Mouse (Mus musculus): Measurements from ENCODE around the gene Itch. TPM values are rescaled to one million over a fixed set of nuclear protein-coding genes. Genes with fewer than 3 reads are reported as not detected.
A peak's percentile ranks its signal among the peaks of the same experiment; 100 is the strongest.

Itch gene
- 62.8 and 69.2 TPM in 2 replicates for polyA plus RNA-seq (2016; fragmentation: Nextera tagmentation; extraction: Ambion mirVana)

DNA sequence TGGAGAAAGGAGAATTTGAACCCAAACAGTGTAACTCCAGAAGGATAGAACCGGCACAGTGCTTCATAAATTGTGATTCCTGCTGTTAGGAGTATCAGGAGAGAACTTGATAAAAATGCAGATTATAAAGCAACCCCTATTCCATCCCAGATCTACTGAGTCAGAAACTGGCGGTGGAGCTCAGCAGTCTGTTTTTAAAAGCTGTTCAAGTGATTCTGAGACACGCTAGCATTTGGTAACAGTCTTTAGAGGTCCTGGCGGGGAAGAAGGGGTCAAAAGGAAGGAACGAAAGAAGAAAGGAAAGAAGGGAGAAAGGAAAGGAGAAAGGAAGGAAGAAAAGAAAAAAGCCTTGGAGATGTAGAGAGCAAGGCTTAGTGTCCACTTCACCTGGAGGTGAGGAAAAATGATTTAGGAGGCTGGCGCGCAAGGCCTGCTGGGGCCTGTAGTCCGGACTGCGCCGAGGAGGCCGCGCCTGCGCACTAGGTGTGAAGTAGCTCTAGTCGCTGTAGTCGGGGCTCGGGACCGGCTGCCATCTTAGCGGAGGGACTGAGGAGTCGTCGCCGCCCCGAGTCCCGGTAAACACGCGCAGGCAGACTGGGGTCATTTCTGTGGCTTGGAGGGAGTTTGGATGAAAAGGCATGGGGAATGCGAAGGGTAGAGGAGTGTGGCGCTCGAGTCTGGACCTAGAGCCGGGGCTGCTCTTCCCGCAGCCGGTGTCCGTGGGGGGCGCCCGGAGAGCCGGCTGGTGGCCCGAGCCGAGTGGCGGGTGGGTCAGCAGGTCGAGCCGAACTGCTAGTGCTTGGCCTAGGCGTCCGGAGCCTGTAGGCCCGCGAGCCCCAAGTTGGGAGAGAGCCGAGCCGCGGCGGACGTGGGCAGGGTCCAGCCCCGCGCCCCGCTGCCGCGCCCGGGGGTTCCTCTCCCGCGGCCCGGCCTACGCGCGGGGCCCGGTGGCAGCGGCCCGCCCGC lies at the start of gene Itch:
Gene Itch (plus strand): TSS at position 499 of the 966 bp plus-strand sequence.
- Histone ChIP-seq H3K4me2 (peak within 1 kb of the TSS; percentile 66), H3K27ac (peak within 1 kb of the TSS; percentile 84), H3K4me1 (peaks cover 24% of the 10 kb centered on the region), H3K36me3 (replicated peaks) (peaks cover 8% of the 10 kb centered on the region), H3K27me3 (no peaks in the 10 kb centered on the region), H3K9ac (peak within 1 kb of the TSS; percentile 84), H3K9me3 (no peaks in the 10 kb centered on the region), H3K4me3 (replicated peaks) (peak within 1 kb of the TSS; percentile 75)
- peak; percentile 98 for ATAC-seq (ENCODE audit: low FRiP score)
- WGBS: 2% methylated on average over 61 of the region's 65 CpGs

DNA sequence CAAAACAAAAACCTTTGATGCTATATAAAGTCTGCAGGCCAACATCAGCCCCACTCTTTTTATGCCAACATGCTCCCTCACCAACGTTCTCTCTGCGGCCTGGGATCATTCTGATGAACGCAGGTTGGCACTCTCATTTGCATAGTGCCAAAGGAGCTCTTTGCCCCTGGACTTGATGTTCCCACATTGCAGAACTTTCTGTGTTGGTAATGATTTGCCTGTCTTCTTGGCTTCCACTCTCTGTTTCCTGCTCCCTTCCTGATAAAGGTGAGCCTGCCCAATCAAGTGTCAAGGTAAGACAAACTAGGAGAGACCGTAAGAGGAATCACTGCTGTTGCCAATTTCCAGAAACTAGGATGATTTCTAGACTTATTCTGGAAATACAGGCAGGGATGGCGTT lies 48.8 kb upstream of the Itch start:
- Histone ChIP-seq H3K9ac (no peak overlapping the region), H3K27me3 (no peaks in the 10 kb centered on the region), H3K4me3 (replicated peaks) (no peak overlapping the region), H3K36me3 (replicated peaks) (no peaks in the 10 kb centered on the region), H3K4me2 (no peak overlapping the region), H3K4me1 (no peaks in the 10 kb centered on the region), H3K27ac (no peak overlapping the region), H3K9me3 (no peaks in the 10 kb centered on the region)
- no peak for ATAC-seq (ENCODE audit: low FRiP score)
- WGBS: 92% methylated on average over 5 of the region's 5 CpGs

DNA sequence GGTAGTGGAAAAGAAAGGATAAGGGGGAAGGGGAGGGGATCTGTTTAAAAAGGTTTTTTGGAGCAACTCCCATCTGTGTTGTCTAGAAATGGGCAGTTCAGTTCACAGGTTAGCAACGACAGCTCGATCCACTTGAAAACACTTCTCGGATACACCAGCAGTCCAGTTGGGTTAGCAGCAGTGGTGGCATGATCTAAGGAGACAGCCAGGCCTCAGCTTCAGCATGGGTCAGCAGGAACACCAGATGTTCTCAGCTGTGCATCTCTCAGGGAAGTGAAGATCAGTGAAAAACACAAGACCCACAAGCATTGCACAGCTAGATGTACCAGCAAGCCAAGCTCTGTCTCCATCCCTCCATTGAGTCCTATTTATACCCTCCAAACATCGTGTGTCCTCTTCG lies 47.0 kb upstream of the Itch start:
- Histone ChIP-seq H3K9ac (no peak overlapping the region), H3K36me3 (replicated peaks) (no peaks in the 10 kb centered on the region), H3K27me3 (no peaks in the 10 kb centered on the region), H3K27ac (no peak overlapping the region), H3K4me3 (replicated peaks) (no peak overlapping the region), H3K4me1 (no peaks in the 10 kb centered on the region), H3K4me2 (no peak overlapping the region), H3K9me3 (no peaks in the 10 kb centered on the region)
- ATAC-seq (ENCODE audit: low FRiP score): no peak
- 89% methylated on average over 5 of the region's 5 CpGs for WGBS

GRCm38 (mm10) chr2:155088264-155088663 lies 45.0 kb upstream of the Itch start:
- H3K4me2 ChIP-seq: no peak overlapping the region
- no peak for ATAC-seq (ENCODE audit: low FRiP score)
- WGBS: 90% methylated on average over 6 of the region's 6 CpGs

DNA sequence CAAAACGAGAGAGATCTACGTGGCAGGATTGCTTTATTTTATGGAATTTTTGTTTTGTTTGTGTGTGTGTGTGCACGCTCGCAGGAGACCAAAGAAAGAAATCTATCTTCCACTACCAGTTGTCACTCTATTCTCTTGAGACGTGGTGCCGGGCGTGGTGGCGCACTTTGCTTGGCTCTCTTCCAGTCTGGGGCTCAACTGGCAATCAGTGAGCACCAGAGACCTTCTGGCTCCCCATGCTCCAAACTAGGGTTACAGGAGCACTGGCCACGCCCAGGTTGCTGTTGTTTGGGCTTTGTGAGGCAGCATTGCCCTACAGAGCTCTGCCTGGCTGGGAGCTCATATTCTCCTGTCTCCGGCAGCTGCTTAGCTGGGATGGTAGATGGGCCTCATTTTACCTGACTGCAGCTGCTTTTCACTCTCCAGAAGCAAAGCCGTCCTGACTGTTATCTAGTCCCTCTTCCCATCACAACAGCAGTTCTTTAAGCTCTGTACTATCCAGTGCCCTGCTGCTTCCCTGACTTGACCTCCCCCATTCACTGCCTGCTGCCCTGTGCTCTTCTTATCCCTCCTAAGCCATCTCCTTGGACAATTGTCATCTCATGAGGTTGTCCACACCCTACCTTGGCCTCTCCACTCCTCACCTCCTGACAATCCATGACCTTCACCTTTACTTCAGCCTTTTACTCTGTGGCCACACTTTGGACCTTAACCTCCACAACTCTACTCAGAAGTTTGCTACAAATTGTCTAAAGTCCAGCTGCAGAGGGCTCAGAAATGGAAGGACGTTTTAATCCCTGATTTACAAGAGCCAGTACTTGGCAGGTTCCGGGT lies 42.2 kb upstream of the Itch start:
- no peaks in the 10 kb centered on the region for H3K36me3 ChIP-seq (replicated peaks)
- no peak overlapping the region for H3K27ac ChIP-seq
- no peak overlapping the region for H3K4me3 ChIP-seq (replicated peaks)
- no peak overlapping the region for H3K4me2 ChIP-seq
- no peak for ATAC-seq (ENCODE audit: low FRiP score)
- H3K9ac ChIP-seq: no peak overlapping the region
- H3K4me1 ChIP-seq: no peaks in the 10 kb centered on the region
- no peaks in the 10 kb centered on the region for H3K9me3 ChIP-seq
- WGBS: 70% methylated on average over 13 of the region's 13 CpGs
- H3K27me3 ChIP-seq: no peaks in the 10 kb centered on the region

More at GRCm38 (mm10) chr2:155088264-155088663, 45.0 kb upstream of the Itch start:
- no peaks in the 10 kb centered on the region for H3K36me3 ChIP-seq (replicated peaks)
- no peaks in the 10 kb centered on the region for H3K4me1 ChIP-seq
- H3K4me3 ChIP-seq (replicated peaks): no peak overlapping the region
- no peaks in the 10 kb centered on the region for H3K9me3 ChIP-seq
- no peak overlapping the region for H3K9ac ChIP-seq
- no peaks in the 10 kb centered on the region for H3K27me3 ChIP-seq
- H3K27ac ChIP-seq: no peak overlapping the region

DNA sequence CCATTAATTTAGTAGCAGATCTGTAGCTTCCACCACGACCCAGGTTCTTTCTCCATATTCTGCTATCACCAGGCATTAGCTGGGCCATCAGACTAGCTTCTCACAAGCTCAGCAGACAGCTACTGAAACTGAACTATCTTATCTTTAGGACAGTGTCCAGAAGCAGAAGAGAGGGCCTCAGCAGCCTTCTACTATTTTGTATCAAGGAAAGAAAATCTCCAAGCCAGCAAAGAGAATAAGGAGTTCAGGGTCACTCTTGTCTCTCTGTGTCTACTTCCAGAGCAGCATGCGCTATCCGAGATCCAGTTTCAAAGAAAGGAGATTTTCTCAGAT lies 41.6 kb upstream of the Itch start:
- Histone ChIP-seq H3K4me1 (no peaks in the 10 kb centered on the region), H3K9ac (no peak overlapping the region), H3K27me3 (no peaks in the 10 kb centered on the region), H3K27ac (no peak overlapping the region), H3K4me3 (replicated peaks) (no peak overlapping the region), H3K4me2 (no peak overlapping the region), H3K36me3 (replicated peaks) (no peaks in the 10 kb centered on the region), H3K9me3 (no peaks in the 10 kb centered on the region)
- WGBS: 81% methylated on average over 3 of the region's 3 CpGs
- no peak for ATAC-seq (ENCODE audit: low FRiP score)

GRCm38 (mm10) chr2:155093418-155093817 lies 39.9 kb upstream of the Itch start:
- Histone ChIP-seq H3K4me1 (no peaks in the 10 kb centered on the region), H3K9ac (no peak overlapping the region), H3K27ac (no peak overlapping the region), H3K9me3 (no peaks in the 10 kb centered on the region), H3K4me2 (no peak overlapping the region), H3K4me3 (replicated peaks) (no peak overlapping the region), H3K27me3 (no peaks in the 10 kb centered on the region), H3K36me3 (replicated peaks) (no peaks in the 10 kb centered on the region)
- WGBS: 63% methylated on average over 4 of the region's 4 CpGs
- ATAC-seq (ENCODE audit: low FRiP score): no peak

DNA sequence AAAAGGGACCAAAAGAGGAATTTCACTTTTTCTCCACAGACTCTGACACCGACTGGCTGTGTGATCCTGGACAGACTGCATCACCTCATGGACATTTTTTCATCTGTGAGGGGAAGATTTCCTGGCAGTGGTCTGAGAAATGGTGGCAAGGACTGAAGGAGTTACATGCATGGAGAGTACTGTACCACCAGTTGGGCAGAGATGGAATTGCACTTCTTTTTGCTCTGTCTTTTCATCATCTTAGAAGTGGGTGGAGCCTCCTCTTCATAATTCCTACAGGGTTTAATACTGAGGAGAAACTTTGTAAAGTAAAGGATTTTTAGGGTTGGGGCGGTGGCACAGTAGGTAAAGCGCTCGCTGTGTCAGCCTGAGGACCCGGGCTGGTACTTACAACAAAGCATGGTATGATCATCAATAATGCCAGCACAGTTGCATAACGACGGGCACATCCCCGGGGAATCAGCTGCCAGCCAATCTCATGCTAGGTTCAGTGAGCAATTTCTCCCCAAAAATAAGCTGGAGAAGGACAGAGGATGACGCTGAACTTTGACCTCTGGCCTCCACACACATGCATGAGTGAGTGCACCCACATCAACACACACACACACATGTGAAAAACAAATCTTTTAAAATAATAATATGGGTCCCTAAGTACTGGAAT lies 34.5 kb upstream of the Itch start:
- no peak for ATAC-seq (ENCODE audit: low FRiP score)
- Histone ChIP-seq H3K4me1 (no peaks in the 10 kb centered on the region), H3K27ac (no peak overlapping the region), H3K4me2 (no peak overlapping the region), H3K9me3 (no peaks in the 10 kb centered on the region), H3K9ac (no peak overlapping the region), H3K36me3 (replicated peaks) (no peaks in the 10 kb centered on the region), H3K4me3 (replicated peaks) (no peak overlapping the region), H3K27me3 (no peaks in the 10 kb centered on the region)
- WGBS: 91% methylated on average over 9 of the region's 9 CpGs

GRCm38 (mm10) chr2:155099421-155099820 lies 33.9 kb upstream of the Itch start:
- 64% methylated on average over 7 of the region's 7 CpGs for WGBS

GRCm38 (mm10) chr2:155099994-155100795 lies 33.1 kb upstream of the Itch start:
- no peaks in the 10 kb centered on the region for H3K27me3 ChIP-seq
- H3K4me2 ChIP-seq: no peak overlapping the region
- ATAC-seq (ENCODE audit: low FRiP score): no peak
- H3K9ac ChIP-seq: no peak overlapping the region
- H3K4me1 ChIP-seq: no peaks in the 10 kb centered on the region
- H3K4me3 ChIP-seq (replicated peaks): no peak overlapping the region
- H3K9me3 ChIP-seq: no peaks in the 10 kb centered on the region
- WGBS: 88% methylated on average over 14 of the region's 14 CpGs
- H3K36me3 ChIP-seq (replicated peaks): no peaks in the 10 kb centered on the region
- no peak overlapping the region for H3K27ac ChIP-seq

More at GRCm38 (mm10) chr2:155099421-155099820, 33.9 kb upstream of the Itch start:
- H3K4me3 ChIP-seq (replicated peaks): no peak overlapping the region
- no peak overlapping the region for H3K9ac ChIP-seq
- no peaks in the 10 kb centered on the region for H3K36me3 ChIP-seq (replicated peaks)
- no peaks in the 10 kb centered on the region for H3K4me1 ChIP-seq
- no peaks in the 10 kb centered on the region for H3K27me3 ChIP-seq
- H3K4me2 ChIP-seq: no peak overlapping the region
- H3K9me3 ChIP-seq: no peaks in the 10 kb centered on the region
- no peak for ATAC-seq (ENCODE audit: low FRiP score)
- H3K27ac ChIP-seq: no peak overlapping the region

DNA sequence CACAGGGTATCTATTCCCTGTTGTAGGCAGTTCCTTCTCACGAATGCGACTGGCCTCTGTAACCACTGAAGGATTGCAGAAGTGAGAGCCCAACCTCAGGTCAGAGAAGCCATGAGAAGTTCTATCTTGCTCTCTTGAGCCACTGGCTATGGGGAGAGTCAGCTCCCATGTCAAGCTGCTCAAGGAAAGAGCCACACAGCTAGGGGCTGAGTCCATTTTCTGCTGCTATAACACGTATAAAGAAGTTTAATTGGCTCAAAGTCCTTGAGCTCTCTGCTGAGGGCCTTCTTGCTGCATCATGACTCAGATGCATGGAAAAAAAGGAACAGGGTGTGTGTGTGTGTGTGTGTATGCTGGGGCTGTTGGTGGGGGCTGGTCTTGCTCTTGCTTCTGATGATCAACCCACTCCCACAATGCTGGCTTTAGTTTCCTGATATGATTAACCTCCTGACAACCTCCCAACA lies 32.5 kb upstream of the Itch start:
- Histone ChIP-seq H3K9me3 (no peaks in the 10 kb centered on the region), H3K4me1 (no peaks in the 10 kb centered on the region), H3K4me2 (no peak overlapping the region), H3K36me3 (replicated peaks) (no peaks in the 10 kb centered on the region), H3K27me3 (no peaks in the 10 kb centered on the region), H3K27ac (no peak overlapping the region), H3K4me3 (replicated peaks) (no peak overlapping the region), H3K9ac (no peak overlapping the region)
- ATAC-seq (ENCODE audit: low FRiP score): no peak
- WGBS: 88% methylated on average over 3 of the region's 3 CpGs

Data from forebrain, embryonic 12.5 days (tissue).